Mouse (Mus musculus): ENCODE measurements around the gene H2-Q10. TPM values are rescaled to one million over a fixed set of nuclear protein-coding genes. Genes with fewer than 3 reads are reported as not detected.
"Not testable (repeated sequence)": the region's sequence is repeated elsewhere in the genome, so short reads cannot be mapped to it uniquely, and the experiment has no call there.

The H2-Q10 gene
- total RNA-seq, 2 experiments from 2014 or later: not detected

GRCm38 (mm10) chr17:35444510-35444909, 25.4 kb upstream of the H2-Q10 start:
- not testable (repeated sequence) for DNase-seq (ENCODE audit: low spot score in 2 of 2)

- DNase-seq (ENCODE audit: low spot score in 2 of 2): not testable (repeated sequence)
Measured at GRCm38 (mm10) chr17:35458247-35458646, 11.6 kb upstream of the H2-Q10 start.

- DNase-seq (ENCODE audit: low spot score in 2 of 2): not testable (repeated sequence)
Measured at GRCm38 (mm10) chr17:35460513-35461341, 9.2 kb upstream of the H2-Q10 start.

GRCm38 (mm10) chr17:35465651-35466050, 4.2 kb upstream of the H2-Q10 start:
- DNase-seq (ENCODE audit: low spot score in 2 of 2): not testable (repeated sequence)

GRCm38 (mm10) chr17:35468936-35469335, 953 bp upstream of the H2-Q10 start:
- DNase-seq (ENCODE audit: low spot score in 2 of 2): not testable (repeated sequence)

- DNase-seq (ENCODE audit: low spot score in 2 of 2): peak; percentile 41 to 45
Measured at GRCm38 (mm10) chr17:35484066-35484465, 14.2 kb downstream of the H2-Q10 start.

GRCm38 (mm10) chr17:35485702-35486101, 15.8 kb downstream of the H2-Q10 start:
- DNase-seq (ENCODE audit: low spot score in 2 of 2): no peak

- no peak for DNase-seq (ENCODE audit: low spot score in 2 of 2)
Measured at GRCm38 (mm10) chr17:35486726-35487125, 16.8 kb downstream of the H2-Q10 start.

GRCm38 (mm10) chr17:35488041-35488440, 18.2 kb downstream of the H2-Q10 start:
- DNase-seq (ENCODE audit: low spot score in 2 of 2): no peak

- no peak for DNase-seq (ENCODE audit: low spot score in 2 of 2)
Measured at GRCm38 (mm10) chr17:35490320-35490719, 20.4 kb downstream of the H2-Q10 start.

GRCm38 (mm10) chr17:35497124-35497523, 27.2 kb downstream of the H2-Q10 start:
- no peak for DNase-seq (ENCODE audit: low spot score in 2 of 2)

GRCm38 (mm10) chr17:35502226-35502625, 32.3 kb downstream of the H2-Q10 start:
- DNase-seq (ENCODE audit: low spot score in 2 of 2): no peak

- DNase-seq (ENCODE audit: low spot score in 2 of 2): no peak
Measured at GRCm38 (mm10) chr17:35502762-35503161, 32.9 kb downstream of the H2-Q10 start.

GRCm38 (mm10) chr17:35503849-35504248, 34.0 kb downstream of the H2-Q10 start:
- no peak for DNase-seq (ENCODE audit: low spot score in 2 of 2)

- no peak for DNase-seq (ENCODE audit: low spot score in 2 of 2)
Measured at GRCm38 (mm10) chr17:35504628-35505481, 35.0 kb downstream of the H2-Q10 start.

GRCm38 (mm10) chr17:35505776-35506175, 35.9 kb downstream of the H2-Q10 start, which contains the start of gene Pou5f1:
Gene Pou5f1, plus strand, starts transcription at chr17:35506018.
- DNase-seq (ENCODE audit: low spot score in 2 of 2): no peak

GRCm38 (mm10) chr17:35506881-35507280, 37.0 kb downstream of the H2-Q10 start:
- no peak for DNase-seq (ENCODE audit: low spot score in 2 of 2)

- no peak for DNase-seq (ENCODE audit: low spot score in 2 of 2)
Measured at GRCm38 (mm10) chr17:35507556-35508260, 37.8 kb downstream of the H2-Q10 start.

GRCm38 (mm10) chr17:35508279-35508678, 38.4 kb downstream of the H2-Q10 start:
- DNase-seq (ENCODE audit: low spot score in 2 of 2): not testable (repeated sequence)

GRCm38 (mm10) chr17:35509284-35509683, 39.4 kb downstream of the H2-Q10 start:
- DNase-seq (ENCODE audit: low spot score in 2 of 2): no peak

GRCm38 (mm10) chr17:35512916-35513626, 43.2 kb downstream of the H2-Q10 start:
- no peak for DNase-seq (ENCODE audit: low spot score in 2 of 2)
